Mouse (Mus musculus) cerebellum, adult (tissue): ENCODE data around the gene Zfp300.

Source experiments
- ATAC-seq: cut with Nextera tagmentation; 2 replicates; pipeline ENCODE4 v1.9.2; 2017; ENCODE audit warnings: mild to moderate bottlenecking, moderate library complexity, mixed read lengths; ENCODE audit not compliant: insufficient number of reproducible peaks, low FRiP score, low TSS enrichment

Zfp300 gene

DNA sequence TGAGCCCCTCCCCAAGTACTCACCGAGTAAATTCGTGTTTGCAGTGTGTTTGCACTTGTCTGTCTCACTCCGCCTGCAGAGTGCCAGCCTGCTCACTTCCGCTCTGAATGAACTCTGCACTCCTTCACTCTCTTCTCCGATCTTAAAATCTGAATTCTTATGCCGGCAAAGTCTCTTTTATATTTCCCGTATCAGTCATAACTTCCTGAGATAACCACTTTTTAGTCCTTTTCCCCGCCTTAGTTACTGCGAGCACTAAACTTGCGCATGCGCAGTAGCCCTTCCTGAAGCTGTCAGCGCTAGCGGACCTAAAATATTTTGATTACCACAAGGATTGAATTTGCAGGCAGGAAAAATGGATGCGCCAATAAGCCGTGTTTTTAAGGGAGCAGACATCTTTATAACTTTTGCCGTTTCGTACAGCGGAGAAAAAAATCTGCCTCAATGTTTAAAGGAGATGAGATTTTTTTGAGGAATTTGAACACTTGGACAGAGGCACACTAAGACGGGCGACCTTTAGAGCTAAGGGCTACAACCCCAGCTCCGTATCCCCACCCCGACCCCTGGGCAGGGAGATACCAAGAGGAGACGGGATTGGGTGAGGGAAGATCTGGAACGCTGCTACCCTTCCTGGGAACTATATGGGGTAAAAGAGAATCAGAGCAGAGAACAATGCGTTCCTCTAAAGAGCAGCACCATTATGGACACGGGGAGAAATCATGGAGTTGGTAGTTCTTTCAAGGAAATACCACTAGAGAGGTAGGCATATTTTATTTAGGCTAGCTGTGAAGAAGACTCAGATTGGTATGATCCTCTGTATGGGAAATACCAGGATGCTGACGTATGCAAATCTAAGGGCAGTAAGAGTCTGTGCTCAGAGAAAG lies at the start of gene Zfp300:
Zfp300 (minus strand) TSS at position 545 of the 884 bp plus-strand sequence.
- peak; percentile 95 for ATAC-seq

DNA sequence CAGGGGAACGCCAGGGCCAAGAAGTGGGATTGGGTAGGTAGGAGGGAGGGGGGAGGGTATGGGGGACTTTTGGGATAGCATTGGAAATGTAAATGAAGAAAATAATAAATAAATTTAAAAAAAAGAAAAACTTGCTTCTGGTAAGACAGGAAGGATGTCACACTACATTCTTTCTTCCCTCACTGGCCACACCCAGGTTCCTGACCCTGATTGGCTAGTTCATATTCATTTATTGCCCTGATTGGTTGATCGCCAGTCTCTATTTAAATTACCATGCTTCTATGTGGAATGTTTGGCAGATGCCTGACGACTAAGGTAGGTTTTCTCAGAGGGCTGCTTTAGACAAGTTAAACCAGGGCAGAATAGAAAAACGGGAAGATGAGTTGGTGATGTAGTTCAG lies 26.2 kb upstream of the Zfp300 start, which contains the start of gene Ssxa1:
Ssxa1 (plus strand) TSS at position 301 of the 400 bp plus-strand sequence.
- ATAC-seq: no peak

DNA sequence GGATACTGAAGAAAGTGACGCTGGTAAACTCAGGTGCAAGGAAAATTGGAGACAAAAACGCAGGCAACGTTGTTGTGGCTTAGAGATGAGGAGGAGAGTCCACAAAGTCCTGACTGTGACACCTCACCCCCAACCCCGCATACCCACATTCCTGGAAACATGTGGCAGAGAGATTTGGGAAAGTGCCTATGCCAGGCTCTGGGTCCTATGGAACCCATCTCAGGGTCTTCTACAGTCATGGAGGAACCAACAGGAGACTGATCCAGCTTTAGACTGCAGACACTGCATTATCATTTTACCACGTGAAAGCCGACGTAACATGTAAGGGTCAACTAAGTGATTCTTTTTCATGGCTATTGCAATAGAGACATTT lies 526 bp upstream of the Zfp300 start:
- ATAC-seq: no peak

DNA sequence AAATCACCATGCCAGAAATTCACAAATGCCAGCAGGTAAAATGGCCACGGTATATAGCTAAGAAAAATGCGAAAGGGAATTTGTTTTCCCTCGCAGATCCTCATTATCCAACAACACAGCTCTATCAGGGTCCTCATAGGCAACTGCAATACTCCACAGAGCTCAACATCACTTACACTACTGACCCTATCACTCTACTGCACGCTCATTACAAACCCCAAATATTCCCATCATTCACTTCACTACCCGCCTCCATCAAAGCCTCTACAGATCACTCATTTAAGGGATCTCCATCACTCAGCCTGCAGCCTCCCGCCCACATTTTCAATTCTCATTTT lies 713 bp downstream of the Zfp300 start:
- ATAC-seq: no peak; the same call in 1 of the 2 replicates

DNA sequence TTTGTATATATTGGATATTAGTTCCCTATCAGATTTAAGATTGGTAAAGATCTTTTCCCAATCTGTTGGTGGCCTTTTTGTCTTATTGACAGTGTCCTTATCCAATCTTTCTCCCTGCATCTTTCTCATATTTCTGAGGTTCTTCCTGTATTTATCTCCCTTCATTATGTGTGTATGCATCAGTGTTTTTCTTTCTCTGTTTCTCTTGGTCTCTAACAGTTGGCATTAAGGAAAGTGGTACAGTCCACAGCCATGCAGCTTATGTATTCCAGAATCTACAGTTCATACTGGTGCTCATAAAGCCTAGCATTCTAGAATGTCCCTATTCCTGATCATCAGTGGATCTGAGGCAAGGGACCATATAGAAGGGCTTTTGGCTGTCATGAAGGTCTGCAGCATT lies 21.2 kb downstream of the Zfp300 start, which contains the start of gene Spaca5:
Spaca5 (plus strand) TSS at position 301 of the 400 bp plus-strand sequence.
- no peak for ATAC-seq

DNA sequence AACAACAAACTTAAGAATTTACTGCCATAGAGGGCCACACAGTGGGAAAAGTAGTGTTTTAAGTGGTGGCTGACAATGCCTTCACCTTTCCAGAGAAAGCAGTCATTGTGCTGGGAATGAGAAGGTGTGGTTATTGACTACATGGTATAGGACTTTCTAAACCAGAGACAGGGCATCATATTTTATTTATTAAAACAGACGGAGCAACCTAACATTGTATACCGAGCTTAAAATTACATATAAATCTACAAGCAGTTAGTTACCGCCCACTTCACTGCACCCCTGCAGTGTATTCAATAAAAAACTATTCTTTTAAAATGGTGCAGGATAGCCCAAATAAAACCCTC lies 26.8 kb downstream of the Zfp300 start:
- no peak for ATAC-seq

DNA sequence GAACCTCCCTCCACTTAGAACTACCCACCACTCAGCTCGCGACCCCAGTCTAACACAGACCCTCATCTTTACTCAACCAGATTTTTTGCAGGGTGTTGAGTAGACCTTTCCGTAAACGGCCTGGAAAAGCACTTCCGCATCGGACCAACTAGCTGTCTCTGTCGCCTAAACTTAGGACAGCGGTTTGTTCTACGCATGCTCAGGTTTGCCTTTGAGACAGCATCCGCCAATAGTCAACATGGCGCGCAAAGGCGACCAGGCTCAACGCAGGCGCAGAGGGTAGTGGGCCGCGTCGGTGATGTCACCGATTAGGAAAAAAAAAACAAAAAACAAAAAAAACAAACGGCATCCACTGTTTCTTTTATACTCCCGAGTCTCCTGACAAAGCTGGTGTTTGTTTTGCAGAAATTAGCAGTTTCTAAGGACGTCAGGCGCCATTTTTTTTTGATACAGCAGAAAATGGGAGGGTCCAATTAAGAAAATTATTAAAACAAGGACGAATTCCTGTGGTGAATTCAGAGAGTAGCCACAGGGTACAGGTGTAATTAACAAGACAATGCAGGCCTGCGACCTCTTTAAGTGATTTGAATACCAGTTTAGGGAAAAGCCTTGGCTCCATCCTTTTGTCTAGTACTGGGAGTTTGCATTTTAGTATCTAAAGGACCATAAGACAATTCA lies 27.3 kb downstream of the Zfp300 start, which contains the start of gene Zfp182:
Zfp182 (minus strand) TSS at position 451 of the 678 bp plus-strand sequence.
- ATAC-seq: peak; percentile 95

DNA sequence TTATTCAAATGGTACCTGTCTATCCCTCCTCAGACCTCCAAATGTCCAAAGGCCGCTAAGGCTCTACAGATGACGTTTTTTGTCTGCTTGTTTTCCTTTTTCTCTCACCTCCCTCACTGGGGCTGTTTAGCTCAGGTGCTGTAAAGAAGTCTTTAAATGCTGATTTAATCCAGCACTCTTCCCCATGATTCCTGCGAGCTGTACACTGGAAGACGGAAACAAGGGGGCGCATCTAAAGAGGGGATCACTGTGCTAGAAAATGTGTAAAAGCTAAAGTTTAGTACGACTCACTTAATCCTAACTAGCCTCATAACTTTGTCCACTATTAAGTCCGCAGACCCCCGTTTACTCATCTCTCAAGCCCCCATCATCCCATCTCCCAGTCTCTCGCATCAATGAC lies 27.9 kb downstream of the Zfp300 start:
- ATAC-seq: no peak
